Mouse (Mus musculus) forebrain, embryonic 11.5 days (tissue): ENCODE data around the gene Cp. TPM values are rescaled to one million over a fixed set of nuclear protein-coding genes. Genes with fewer than 3 reads are reported as not detected.
"Not testable (repeated sequence)": the region's sequence is repeated elsewhere in the genome, so short reads cannot be mapped to it uniquely, and the experiment has no call there.

Experiments
- ATAC-seq: fragments of 200-750 bp; cut with Nextera tagmentation; replicated peaks from 2 replicates; pipeline ENCODE4 v1.8.0; 2017; ENCODE audit warnings: moderate TSS enrichment; ENCODE audit not compliant: low FRiP score
- DNase-seq: peaks from one replicate; pipeline ENCODE4 v3.0.0-alpha.2; 2017; ENCODE audit warnings: low spot score
- H3K27ac ChIP-seq: fragments of 300-500 bp; sonication (generic); 2 replicates; pipeline ENCODE4 v1.5.1; 2014; ENCODE audit warnings: low read depth, low read length
- H3K27me3 ChIP-seq: fragments of 300-500 bp; sonication (generic); 2 replicates; pipeline ENCODE4 v1.6.1; 2014; ENCODE audit warnings: mild to moderate bottlenecking, low read length, mixed read lengths; ENCODE audit not compliant: control insufficient read depth, insufficient read depth
- H3K36me3 ChIP-seq: fragments of 300-500 bp; sonication (generic); 2 replicates; pipeline ENCODE4 v1.6.1; 2014; ENCODE audit warnings: mild to moderate bottlenecking, low read length, moderate library complexity, mixed read lengths; ENCODE audit not compliant: control insufficient read depth, insufficient read depth
- H3K4me1 ChIP-seq: fragments of 300-500 bp; sonication (generic); replicated peaks from 2 replicates; pipeline ENCODE4 v1.6.1; 2014; ENCODE audit warnings: low read length, mixed read lengths; ENCODE audit not compliant: control insufficient read depth, insufficient read depth
- H3K4me2 ChIP-seq: fragments of 300-500 bp; sonication (generic); 2 replicates; pipeline ENCODE4 v1.6.1; 2014; ENCODE audit warnings: low read depth, mild to moderate bottlenecking, low read length, moderate library complexity, mixed read lengths; ENCODE audit not compliant: severe bottlenecking
- H3K4me3 ChIP-seq: fragments of 300-500 bp; sonication (generic); 2 replicates; pipeline ENCODE4 v1.5.1; 2014; ENCODE audit warnings: low read depth, low read length
- H3K9ac ChIP-seq: fragments of 300-500 bp; sonication (generic); 2 replicates; pipeline ENCODE4 v1.6.1; 2014; ENCODE audit warnings: low read length
- H3K9me3 ChIP-seq: fragments of 300-500 bp; sonication (generic); 2 replicates; pipeline ENCODE4 v1.6.1; 2016; ENCODE audit warnings: low read length, mixed read lengths; ENCODE audit not compliant: control insufficient read depth
- WGBS: fragments of 180-500 bp; shearing (Covaris S2); extraction: QIAGEN DNeasy Blood & Tissue Kit; methylation state at CpG from one replicate; pipeline ENCODE4 v1.1.7; 2014; 5-methylcytosine and 5-hydroxymethylcytosine counted together
- polyA plus RNA-seq: library from polyadenylated mRNA; unstranded; fragments of >200 nt; fragmentation: Nextera tagmentation; extraction: Ambion mirVana; gene quantifications from 2 replicates; pipeline ENCODE4 v1.2.1, GENCODE M21; 2014

The Cp gene
- polyA plus RNA-seq, 1 experiment from 2014 or later, result 4.2 TPM

GRCm38 (mm10) chr3:20033761-20034718 is 77.2 kb downstream of the Cp start:
- Histone ChIP-seq H3K4me1 (no peaks in the 10 kb centered on the region; the same call in 1 of the 2 replicates), H3K9ac (peak overlapping the region; percentile 64), H3K9me3 (no peaks in the 10 kb centered on the region), H3K4me2 (peak overlapping the region; percentile 75), H3K27me3 (no peaks in the 10 kb centered on the region), H3K4me3 (peak overlapping the region; percentile 80), H3K27ac (no peak overlapping the region), H3K36me3 (no peaks in the 10 kb centered on the region)
- no peak for ATAC-seq
- WGBS, result 21% methylated on average over 10 of the region's 10 CpGs
- DNase-seq, result no peak

- DNase-seq (peak; percentile 89), ATAC-seq (peak; percentile 99)
- Histone ChIP-seq H3K4me2 (peak within 1 kb of the TSS; percentile 75), H3K9ac (peak within 1 kb of the TSS; percentile 64), H3K4me1 (no peaks in the 10 kb centered on the region; the same call in 1 of the 2 replicates), H3K27me3 (no peaks in the 10 kb centered on the region), H3K36me3 (no peaks in the 10 kb centered on the region), H3K9me3 (no peaks in the 10 kb centered on the region), H3K4me3 (peak within 1 kb of the TSS; percentile 80), H3K27ac (no peak within 1 kb of the TSS)
- under 1% methylated on average over 44 of the region's 47 CpGs for WGBS
These were observed 78.0 kb downstream of the Cp start, which contains the start of gene Hps3 for GRCm38 (mm10) chr3:20034719-20035404. TSS of gene Hps3 (minus strand) at chr3:20035315.

- no peak overlapping the region for H3K27ac ChIP-seq
- H3K4me2 ChIP-seq, result no peak overlapping the region
- no peak overlapping the region for H3K4me3 ChIP-seq
- 81% methylated on average over 4 of the region's 4 CpGs for WGBS
- H3K9ac ChIP-seq, result no peak overlapping the region
- no peaks in the 10 kb centered on the region; the same call in 1 of the 2 replicates for H3K4me1 ChIP-seq
- ATAC-seq (no peak), DNase-seq (no peak)
- H3K36me3 ChIP-seq, result no peaks in the 10 kb centered on the region
- no peaks in the 10 kb centered on the region for H3K9me3 ChIP-seq
- no peaks in the 10 kb centered on the region for H3K27me3 ChIP-seq
These were observed 79.2 kb downstream of the Cp start for GRCm38 (mm10) chr3:20036069-20036468.

- not testable (repeated sequence) for H3K9me3 ChIP-seq, H3K27me3 ChIP-seq, H3K4me3 ChIP-seq, H3K4me2 ChIP-seq, ATAC-seq, H3K36me3 ChIP-seq, H3K4me1 ChIP-seq, H3K9ac ChIP-seq, H3K27ac ChIP-seq, DNase-seq
- 95% methylated on average over 7 of the region's 7 CpGs for WGBS
These were observed 84.6 kb downstream of the Cp start for GRCm38 (mm10) chr3:20041461-20041860.

- WGBS, result 58% methylated on average over 3 of the region's 3 CpGs
- not testable (repeated sequence) for DNase-seq, ATAC-seq, H3K9me3 ChIP-seq, H3K9ac ChIP-seq, H3K4me1 ChIP-seq, H3K27me3 ChIP-seq, H3K4me3 ChIP-seq, H3K4me2 ChIP-seq, H3K27ac ChIP-seq, H3K36me3 ChIP-seq
These were observed 87.9 kb downstream of the Cp start for GRCm38 (mm10) chr3:20044736-20045135.

- peak; percentile 93 for DNase-seq
- Histone ChIP-seq H3K36me3 (no peaks in the 10 kb centered on the region), H3K9ac (peak within 1 kb of the TSS; percentile 59), H3K9me3 (no peaks in the 10 kb centered on the region), H3K4me2 (peak within 1 kb of the TSS; percentile 63), H3K27ac (no peak within 1 kb of the TSS), H3K4me3 (peak within 1 kb of the TSS; percentile 53), H3K4me1 (peaks cover 3% of the 10 kb centered on the region; the same call in 1 of the 2 replicates), H3K27me3 (no peaks in the 10 kb centered on the region)
- peak; percentile 100 for ATAC-seq
- WGBS, result under 1% methylated on average over 47 of the region's 54 CpGs
These were observed 100.7 kb downstream of the Cp start, which contains the start of gene Hltf for GRCm38 (mm10) chr3:20057306-20058196. TSS of gene Hltf (plus strand) at chr3:20057811.

GRCm38 (mm10) chr3:20058197-20058541 is 101.3 kb downstream of the Cp start:
- Histone ChIP-seq H3K27ac (no peak overlapping the region), H3K9me3 (no peaks in the 10 kb centered on the region), H3K9ac (peak overlapping the region; percentile 45; the same call in 1 of the 2 replicates), H3K4me2 (peak overlapping the region; percentile 63), H3K36me3 (no peaks in the 10 kb centered on the region), H3K4me1 (peaks cover 3% of the 10 kb centered on the region; the same call in 1 of the 2 replicates), H3K27me3 (no peaks in the 10 kb centered on the region), H3K4me3 (peak overlapping the region; percentile 53)
- WGBS, result under 1% methylated on average over 7 of the region's 9 CpGs
- DNase-seq, result no peak
- no peak; the same call in 1 of the 2 replicates for ATAC-seq
